Mouse (Mus musculus) bone marrow macrophage, adult 2 months (primary cell): Measurements from ENCODE around the gene Kcnj12.

Source experiments
- CTCF ChIP-seq: IDR thresholded peaks from 2 replicates; pipeline ENCODE4 v1.5.1; 2012; ENCODE audit warnings: low read depth, mild to moderate bottlenecking, low read length, moderate library complexity
- POLR2A ChIP-seq: IDR thresholded peaks from 2 replicates; pipeline ENCODE4 v1.6.1; 2012; ENCODE audit warnings: mild to moderate bottlenecking, low read depth, low read length, borderline replicate concordance

- TF ChIP-seq CTCF: no peak
- TF ChIP-seq POLR2A: no peak
Observed at GRCm38 (mm10) chr11:60977153-60977552, 45.2 kb upstream of the Kcnj12 start.
